Mouse (Mus musculus): ENCODE measurements at regions not wholly inside any gene's neighbourhood (a gene's known extent, or its start where the extent isn't known, plus 50 kb on each side); places are given as distances from the start of the nearest gene placed in this dataset.
A peak's percentile ranks its signal among the peaks of the same experiment; 100 is the strongest.

DNA sequence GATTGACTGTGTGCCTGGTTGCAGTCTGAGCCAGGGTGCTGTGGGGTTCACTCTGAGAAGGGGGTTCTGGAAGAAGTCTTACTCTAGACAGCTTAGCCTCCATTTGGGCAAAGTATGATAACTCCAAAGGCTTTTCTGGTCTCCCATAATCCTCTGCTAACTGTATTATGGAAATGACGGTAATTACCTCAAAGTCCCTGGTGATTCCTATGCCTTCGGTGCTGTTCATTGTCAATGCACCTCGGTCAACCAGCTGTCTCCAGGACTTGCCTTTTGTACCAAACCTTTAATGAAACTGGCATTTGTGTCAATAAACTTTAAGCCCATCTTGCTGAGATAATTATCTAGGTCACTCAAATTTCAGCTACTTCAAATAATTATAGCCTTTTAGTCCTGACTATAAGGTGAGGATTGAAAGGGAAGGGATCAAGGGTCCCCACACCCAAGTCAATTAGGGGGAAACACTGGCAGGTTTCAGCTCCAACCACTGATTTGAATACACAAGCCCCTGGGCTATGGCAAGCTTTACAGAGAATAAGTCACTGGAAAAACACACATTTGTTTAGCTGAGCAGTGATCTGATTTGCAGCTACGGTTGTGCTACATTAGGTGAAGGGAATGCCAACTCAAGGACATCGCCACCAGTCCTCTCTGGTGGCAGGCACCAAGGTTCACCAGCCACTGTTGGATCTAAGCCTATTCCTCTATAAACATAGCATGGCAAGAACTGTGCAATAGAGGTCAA lies 177.5 kb downstream of the Cartpt start:
- TF ChIP-seq CTCF (IDR thresholded peaks at IDR 0.05; ENCODE audit: low read depth), result no peak
- Histone ChIP-seq H3K27ac (no peak overlapping the region; the same call in 1 of the 2 replicates), H3K4me1 (ENCODE audit: insufficient read depth, low read length) (peaks cover 7% of the 10 kb centered on the region; the same call in 1 of the 2 replicates), H3K9me3 (ENCODE audit: low read length) (no peaks in the 10 kb centered on the region), H3K27me3 (ENCODE audit: insufficient read depth, low read length) (no peaks in the 10 kb centered on the region), H3K4me3 (ENCODE audit: low read length) (no peak overlapping the region), H3K4me2 (ENCODE audit: low read depth, low read length) (no peak overlapping the region), H3K9ac (replicated peaks; ENCODE audit: low read length) (no peak overlapping the region), H3K36me3 (ENCODE audit: insufficient read depth, low read length) (no peaks in the 10 kb centered on the region)
- DNase-seq (ENCODE audit: low spot score) (no peak), ATAC-seq (no peak; the same call in 1 of the 2 replicates)
- 41% methylated on average over 5 of the region's 5 CpGs for WGBS

- peaks cover 7% of the 10 kb centered on the region; the same call in 1 of the 2 replicates for H3K4me1 ChIP-seq (ENCODE audit: insufficient read depth, low read length)
- no peak for TF ChIP-seq CTCF (IDR thresholded peaks at IDR 0.05; ENCODE audit: low read depth)
- no peak for DNase-seq (ENCODE audit: low spot score)
- 92% methylated on average over 3 of the region's 3 CpGs for WGBS
- no peak overlapping the region for H3K9ac ChIP-seq (replicated peaks; ENCODE audit: low read length)
- no peaks in the 10 kb centered on the region for H3K9me3 ChIP-seq (ENCODE audit: low read length)
- H3K4me3 ChIP-seq (ENCODE audit: low read length), result no peak overlapping the region
- H3K4me2 ChIP-seq (ENCODE audit: low read depth, low read length), result no peak overlapping the region
- H3K27me3 ChIP-seq (ENCODE audit: insufficient read depth, low read length), result no peaks in the 10 kb centered on the region
- H3K36me3 ChIP-seq (ENCODE audit: insufficient read depth, low read length), result no peaks in the 10 kb centered on the region
- no peak for ATAC-seq
- H3K27ac ChIP-seq, result no peak overlapping the region
Observed at GRCm38 (mm10) chr13:99720566-99720965, 180.3 kb downstream of the Cartpt start.

DNA sequence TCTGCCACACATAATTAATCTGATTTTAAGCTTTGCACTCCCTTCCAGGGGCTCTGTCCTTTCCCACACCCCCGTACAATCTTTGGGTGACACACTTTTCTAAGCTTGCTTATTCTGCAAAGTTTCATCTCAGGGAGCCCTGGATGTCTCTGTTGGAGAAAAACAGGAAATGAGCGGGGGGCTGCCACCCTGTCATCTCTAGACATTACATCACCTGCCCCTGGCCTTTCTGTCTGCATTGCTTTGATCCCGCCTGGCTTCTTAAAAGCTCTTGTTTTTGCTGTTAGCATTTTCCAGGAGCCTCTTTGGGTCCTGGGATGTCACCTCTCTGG lies 180.2 kb upstream of the Map1b start:
- 52% methylated on average over 3 of the region's 3 CpGs for WGBS
- ATAC-seq (no peak), DNase-seq (ENCODE audit: low spot score) (no peak)
- Histone ChIP-seq H3K27ac (peak overlapping the region; percentile 56; the same call in 1 of the 2 replicates), H3K9me3 (ENCODE audit: low read length) (no peaks in the 10 kb centered on the region), H3K9ac (replicated peaks; ENCODE audit: low read length) (no peak overlapping the region), H3K36me3 (ENCODE audit: insufficient read depth, low read length) (no peaks in the 10 kb centered on the region), H3K4me2 (ENCODE audit: low read depth, low read length) (no peak overlapping the region), H3K4me1 (ENCODE audit: insufficient read depth, low read length) (no peaks in the 10 kb centered on the region), H3K4me3 (ENCODE audit: low read length) (no peak overlapping the region), H3K27me3 (ENCODE audit: insufficient read depth, low read length) (no peaks in the 10 kb centered on the region)
- TF ChIP-seq CTCF (IDR thresholded peaks at IDR 0.05; ENCODE audit: low read depth), result no peak

DNA sequence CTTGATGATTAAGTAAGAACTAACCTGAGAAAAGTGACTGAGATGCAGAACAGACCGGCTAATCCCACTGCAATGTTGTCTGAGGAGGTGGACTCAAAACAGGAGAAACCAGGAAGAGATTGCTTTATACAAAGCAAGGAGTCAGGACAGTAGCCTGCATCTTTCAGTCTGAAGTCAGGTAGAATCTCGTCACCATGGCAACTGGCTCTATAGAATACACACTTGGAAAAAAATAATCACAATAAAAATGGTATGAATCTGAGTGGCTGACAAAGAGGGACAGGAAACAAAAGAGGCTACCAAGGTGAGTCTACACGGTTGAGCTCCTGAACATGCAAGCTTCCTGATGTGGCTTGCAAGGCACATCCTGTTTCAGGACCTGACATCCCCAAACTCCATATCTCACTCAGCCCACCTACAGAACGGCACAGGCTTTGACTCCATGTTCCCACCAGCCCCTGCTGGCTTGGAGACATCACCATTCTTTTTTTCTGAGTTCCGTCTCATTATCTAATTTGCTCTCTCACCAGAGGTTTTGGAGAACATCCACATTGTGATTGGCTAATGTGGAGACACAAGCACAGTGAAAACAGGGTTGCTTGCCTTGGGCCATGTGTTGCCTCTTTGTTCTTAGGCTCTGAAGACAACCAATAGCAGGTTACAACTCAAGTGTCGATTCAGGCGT lies 179.7 kb upstream of the Map1b start:
- DNase-seq (ENCODE audit: low spot score) (peak; percentile 50), ATAC-seq (0 out of 2 replicates have a peak, but pooled peaks have one; percentile 40)
- H3K27ac ChIP-seq, result peak overlapping the region; percentile 56; the same call in 1 of the 2 replicates
- H3K36me3 ChIP-seq (ENCODE audit: insufficient read depth, low read length), result no peaks in the 10 kb centered on the region
- H3K4me3 ChIP-seq (ENCODE audit: low read length), result no peak overlapping the region
- H3K9ac ChIP-seq (replicated peaks; ENCODE audit: low read length), result no peak overlapping the region
- no peaks in the 10 kb centered on the region for H3K9me3 ChIP-seq (ENCODE audit: low read length)
- no peak for TF ChIP-seq CTCF (IDR thresholded peaks at IDR 0.05; ENCODE audit: low read depth)
- H3K4me2 ChIP-seq (ENCODE audit: low read depth, low read length), result no peak overlapping the region
- 45% methylated on average over 7 of the region's 7 CpGs for WGBS
- H3K4me1 ChIP-seq (ENCODE audit: insufficient read depth, low read length), result no peaks in the 10 kb centered on the region
- H3K27me3 ChIP-seq (ENCODE audit: insufficient read depth, low read length), result no peaks in the 10 kb centered on the region

DNA sequence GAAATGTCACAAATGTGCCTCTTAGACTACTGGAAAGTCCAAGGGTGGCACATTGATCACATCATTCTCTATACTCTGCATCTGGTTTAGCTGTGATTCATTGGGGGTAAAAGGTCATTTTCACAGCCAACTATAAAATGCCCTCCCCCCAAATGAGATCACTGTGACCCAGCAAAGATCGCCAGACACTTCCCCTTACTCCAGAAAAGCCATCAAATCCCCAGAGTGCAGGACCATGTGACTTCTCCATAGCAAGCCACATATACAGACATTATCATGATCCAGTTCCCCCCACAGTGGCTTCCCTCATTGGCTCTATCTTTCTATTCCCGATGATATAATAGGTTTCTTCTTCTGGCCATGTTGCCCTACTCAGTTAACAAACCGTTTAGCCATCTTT lies 163.6 kb upstream of the Map1b start:
- H3K4me1 ChIP-seq (ENCODE audit: insufficient read depth, low read length), result 0 out of 2 replicates have a peak, but pooled peaks cover 10% of the 10 kb centered on the region
- H3K36me3 ChIP-seq (ENCODE audit: insufficient read depth, low read length), result no peaks in the 10 kb centered on the region
- TF ChIP-seq CTCF (IDR thresholded peaks at IDR 0.05; ENCODE audit: low read depth), result no peak
- no peak for ATAC-seq
- no peak overlapping the region for H3K4me2 ChIP-seq (ENCODE audit: low read depth, low read length)
- H3K27ac ChIP-seq, result no peak overlapping the region
- H3K4me3 ChIP-seq (ENCODE audit: low read length), result no peak overlapping the region
- 82% methylated on average over 3 of the region's 3 CpGs for WGBS
- H3K9me3 ChIP-seq (ENCODE audit: low read length), result no peaks in the 10 kb centered on the region
- no peaks in the 10 kb centered on the region for H3K27me3 ChIP-seq (ENCODE audit: insufficient read depth, low read length)
- DNase-seq (ENCODE audit: low spot score), result no peak
- no peak overlapping the region for H3K9ac ChIP-seq (replicated peaks; ENCODE audit: low read length)

DNA sequence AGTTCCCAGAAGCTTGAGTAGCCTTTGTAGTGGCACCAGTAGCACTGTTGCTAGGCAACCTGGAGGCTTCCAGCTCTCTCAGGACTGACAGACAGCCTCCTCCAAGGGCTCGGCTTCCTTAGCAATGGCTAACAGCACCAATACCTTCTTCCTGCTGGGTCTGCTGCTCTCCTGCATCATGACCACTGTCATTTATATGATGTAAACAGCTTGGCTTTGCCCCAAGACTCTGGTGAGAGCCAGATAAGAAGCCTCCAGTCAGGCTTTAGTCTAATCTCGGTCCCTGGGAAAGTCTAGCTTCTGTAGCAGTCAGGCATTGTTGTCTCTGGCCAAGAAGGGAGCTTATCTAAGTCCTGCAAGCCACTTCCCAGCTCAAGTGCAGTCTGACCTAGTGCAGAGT lies 163.1 kb upstream of the Map1b start:
- ATAC-seq, result peak; percentile 74
- TF ChIP-seq CTCF (IDR thresholded peaks at IDR 0.05; ENCODE audit: low read depth), result no peak
- no peak overlapping the region for H3K9ac ChIP-seq (replicated peaks; ENCODE audit: low read length)
- H3K27me3 ChIP-seq (ENCODE audit: insufficient read depth, low read length), result no peaks in the 10 kb centered on the region
- H3K4me3 ChIP-seq (ENCODE audit: low read length), result no peak overlapping the region
- H3K4me2 ChIP-seq (ENCODE audit: low read depth, low read length), result no peak overlapping the region
- DNase-seq (ENCODE audit: low spot score), result peak; percentile 44
- H3K36me3 ChIP-seq (ENCODE audit: insufficient read depth, low read length), result no peaks in the 10 kb centered on the region
- H3K4me1 ChIP-seq (ENCODE audit: insufficient read depth, low read length), result 0 out of 2 replicates have a peak, but pooled peaks cover 10% of the 10 kb centered on the region
- 18% methylated on average over 2 of the region's 2 CpGs for WGBS
- no peaks in the 10 kb centered on the region for H3K9me3 ChIP-seq (ENCODE audit: low read length)
- H3K27ac ChIP-seq, result no peak overlapping the region

- ATAC-seq (0 out of 2 replicates have a peak, but pooled peaks have one; percentile 59), DNase-seq (ENCODE audit: low spot score) (peak; percentile 71)
- Histone ChIP-seq H3K4me2 (ENCODE audit: low read depth, low read length) (no peak overlapping the region), H3K9me3 (ENCODE audit: low read length) (no peaks in the 10 kb centered on the region), H3K9ac (replicated peaks; ENCODE audit: low read length) (no peak overlapping the region), H3K36me3 (ENCODE audit: insufficient read depth, low read length) (no peaks in the 10 kb centered on the region), H3K4me3 (ENCODE audit: low read length) (no peak overlapping the region), H3K27me3 (ENCODE audit: insufficient read depth, low read length) (no peaks in the 10 kb centered on the region), H3K4me1 (ENCODE audit: insufficient read depth, low read length) (0 out of 2 replicates have a peak, but pooled peaks cover 10% of the 10 kb centered on the region), H3K27ac (no peak overlapping the region)
- WGBS, result 4% methylated on average over 1 of the region's 1 CpGs
- TF ChIP-seq CTCF (IDR thresholded peaks at IDR 0.05; ENCODE audit: low read depth), result no peak
Observed at GRCm38 (mm10) chr13:99676393-99676792, 160.1 kb upstream of the Map1b start.

Measured in hindbrain, postnatal 0 days (tissue).